Mouse (Mus musculus) liver, embryonic 13.5 days (tissue): Measurements from ENCODE around the gene Nedd4. TPM values are rescaled to one million over a fixed set of nuclear protein-coding genes. Genes with fewer than 3 reads are reported as not detected.

ENCODE experiments used
- ATAC-seq: fragments of 200-750 bp; cut with Nextera tagmentation; 2 replicates; pipeline ENCODE4 v1.8.0; 2017; ENCODE audit warnings: low read depth, mild to moderate bottlenecking, moderate number of reproducible peaks, moderate library complexity
- DNase-seq: peaks from one replicate; pipeline ENCODE4 v3.0.0; 2022
- H3K27ac ChIP-seq: fragments of 300-500 bp; sonication (generic); 2 replicates; pipeline ENCODE4 v1.5.1; 2015; ENCODE audit warnings: moderate library complexity, mild to moderate bottlenecking, inconsistent platforms
- H3K27me3 ChIP-seq: fragments of 300-500 bp; sonication (generic); 2 replicates; pipeline ENCODE4 v1.6.1; 2015; ENCODE audit warnings: mild to moderate bottlenecking, inconsistent platforms
- H3K36me3 ChIP-seq: fragments of 300-500 bp; sonication (generic); 2 replicates; pipeline ENCODE4 v1.6.1; 2015; ENCODE audit warnings: mild to moderate bottlenecking, inconsistent platforms
- H3K4me1 ChIP-seq: fragments of 300-500 bp; sonication (generic); replicated peaks from 2 replicates; pipeline ENCODE4 v1.6.1; 2015; ENCODE audit warnings: inconsistent platforms
- H3K4me2 ChIP-seq: fragments of 300-500 bp; sonication (generic); 2 replicates; pipeline ENCODE4 v1.6.1; 2015; ENCODE audit warnings: inconsistent platforms, mild to moderate bottlenecking, moderate library complexity
- H3K4me3 ChIP-seq: fragments of 300-500 bp; sonication (generic); replicated peaks from 2 replicates; pipeline ENCODE4 v1.5.1; 2015; ENCODE audit warnings: mild to moderate bottlenecking, inconsistent platforms
- H3K9ac ChIP-seq: fragments of 300-500 bp; sonication (generic); 2 replicates; pipeline ENCODE4 v1.6.1; 2015; ENCODE audit warnings: mild to moderate bottlenecking, inconsistent platforms
- H3K9me3 ChIP-seq: fragments of 300-500 bp; sonication (generic); replicated peaks from 2 replicates; pipeline ENCODE4 v1.6.1; 2016; ENCODE audit warnings: inconsistent platforms
- WGBS: fragments of 180-500 bp; shearing (Covaris S2); methylation state at CpG from one replicate; pipeline ENCODE4 v1.1.7; 2015; ENCODE audit not compliant: insufficient replicate concordance; 5-methylcytosine and 5-hydroxymethylcytosine counted together
- polyA plus RNA-seq: library from polyadenylated mRNA; unstranded; fragments of >200 nt; fragmentation: Nextera tagmentation; extraction: Ambion mirVana; gene quantifications from 2 replicates; pipeline ENCODE4 v1.2.1, GENCODE M21; 2015

Gene Nedd4
- polyA plus RNA-seq, 1 experiment from 2014 or later: 114 TPM

GRCm38 (mm10) chr9:72791681-72792080, 129.5 kb downstream of the Nedd4 start:
- peak overlapping the region; percentile 59 for H3K4me2 ChIP-seq
- no peaks in the 10 kb centered on the region for H3K36me3 ChIP-seq
- DNase-seq (peak; percentile 30), ATAC-seq (peak; percentile 68)
- H3K4me3 ChIP-seq: no peak overlapping the region
- H3K4me1 ChIP-seq: peaks cover 12% of the 10 kb centered on the region
- H3K9me3 ChIP-seq: no peaks in the 10 kb centered on the region
- H3K27me3 ChIP-seq: no peaks in the 10 kb centered on the region
- 4% methylated on average over 6 of the region's 6 CpGs for WGBS
- no peak overlapping the region for H3K27ac ChIP-seq
- H3K9ac ChIP-seq: no peak overlapping the region

DNA sequence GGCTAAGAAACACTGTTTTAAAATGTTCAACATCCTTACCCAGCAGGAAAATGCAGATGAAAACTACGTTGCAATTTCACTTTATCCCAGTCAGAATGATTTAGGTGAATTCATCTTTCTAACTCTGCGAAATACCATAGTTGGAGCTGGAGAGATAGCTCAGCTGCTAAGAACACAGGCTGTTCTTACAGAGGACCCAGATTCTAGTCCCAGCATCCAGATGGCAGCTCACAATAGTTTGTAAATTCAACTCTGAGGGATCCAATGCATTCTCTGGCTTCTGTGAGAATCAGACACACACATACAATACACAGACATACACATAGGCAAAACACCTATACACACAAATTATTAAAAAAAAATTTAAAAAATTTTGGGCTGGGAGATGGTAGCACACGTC, 133.1 kb downstream of the Nedd4 start:
- Histone ChIP-seq H3K4me3 (no peak overlapping the region), H3K27ac (no peak overlapping the region), H3K27me3 (no peaks in the 10 kb centered on the region), H3K4me1 (peaks cover 12% of the 10 kb centered on the region), H3K4me2 (no peak overlapping the region), H3K9ac (no peak overlapping the region), H3K36me3 (no peaks in the 10 kb centered on the region), H3K9me3 (no peaks in the 10 kb centered on the region)
- WGBS: 67% methylated on average over 3 of the region's 3 CpGs
- DNase-seq (no peak), ATAC-seq (no peak)

DNA sequence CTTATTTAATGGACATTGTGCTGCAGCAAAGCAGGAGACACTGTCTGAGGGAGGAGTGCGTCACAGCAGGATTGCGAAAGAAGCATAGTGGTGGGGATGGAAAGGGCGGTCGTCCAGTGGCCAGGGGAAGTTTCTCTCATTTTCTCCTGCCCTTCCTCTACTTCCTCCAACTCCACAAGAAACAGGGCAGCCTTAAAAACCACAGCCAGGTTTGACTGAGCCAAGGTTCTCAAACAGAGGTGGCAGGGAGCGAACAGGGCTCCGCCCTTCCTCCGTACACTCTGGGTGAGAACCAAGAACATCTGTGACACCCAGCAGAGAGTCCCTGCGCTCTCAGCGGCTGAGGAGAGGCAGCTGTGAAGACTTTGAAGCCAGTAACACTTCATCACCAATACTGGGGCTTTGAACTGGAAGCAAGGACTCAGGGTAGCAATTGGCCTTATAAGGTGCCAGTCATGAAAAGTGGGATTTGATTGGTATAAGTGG, 135.0 kb downstream of the Nedd4 start:
- H3K27ac ChIP-seq: no peak overlapping the region
- no peaks in the 10 kb centered on the region; the same call in 1 of the 2 replicates for H3K4me1 ChIP-seq
- 11% methylated on average over 9 of the region's 9 CpGs for WGBS
- ATAC-seq (no peak), DNase-seq (no peak)
- H3K36me3 ChIP-seq: no peaks in the 10 kb centered on the region
- H3K4me2 ChIP-seq: 0 out of 2 replicates have a peak overlapping the region, but pooled peaks have one; percentile 10
- no peak overlapping the region for H3K4me3 ChIP-seq
- peak overlapping the region; percentile 29; the same call in 1 of the 2 replicates for H3K9ac ChIP-seq
- no peaks in the 10 kb centered on the region for H3K27me3 ChIP-seq
- H3K9me3 ChIP-seq: no peaks in the 10 kb centered on the region

Other genes with a start within 250 kb of the Nedd4 start
- 101 and 144 TPM in 2 replicates for gene Mns1, start 224.3 kb upstream of the Nedd4 start, polyA plus RNA-seq
- gene Tex9, start 170.1 kb upstream of the Nedd4 start, polyA plus RNA-seq: 6.2 and 8.1 TPM in 2 replicates
- gene Rfx7, start 130.1 kb upstream of the Nedd4 start, polyA plus RNA-seq: 2.6 and 3.3 TPM in 2 replicates
- gene Prtg, start 144.5 kb downstream of the Nedd4 start, polyA plus RNA-seq: 0.09 and 0.14 TPM in 2 replicates